ENCODE assay signal across 8 mouse cellular contexts in genomic region chr7:56018972-56019929, GRCm38 (mm10). TPM values are rescaled to one million over a fixed set of nuclear protein-coding genes. Genes with fewer than 3 reads are reported as not detected.
DNase-seq lines count a peak whose midpoint lies in the region; ATAC-seq and TF ChIP-seq lines count a peak whose summit lies in the region.

No protein-coding gene starts in this region.

- dilution Hi-C loops in CH12.LX (cut with MboI; ENCODE audit: extremely low pct_ligation_motif_present, extremely low pct_unique_long_range_greater_than_20kb, low sequenced_read_pairs), result no loop called here

- H3K36me3 ChIP-seq in CH12.LX (replicated peaks in 1 of 2; ENCODE audit: control insufficient read depth in 1 of 2, insufficient read depth in 1 of 2, low read length in 1 of 2), result no peaks in the 10 kb centered on the region
- H3K36me3 ChIP-seq in heart, embryonic 13.5 days, result no peaks in the 10 kb centered on the region
- no peaks in the 10 kb centered on the region for H3K36me3 ChIP-seq in kidney, postnatal 0 days (ENCODE audit: insufficient read depth, low read length)
- no peaks in the 10 kb centered on the region for H3K36me3 ChIP-seq in liver, embryonic 12.5 days
- no peaks in the 10 kb centered on the region for H3K36me3 ChIP-seq in stomach, embryonic 14.5 days (ENCODE audit: control insufficient read depth, insufficient read depth, low read length)

- peak overlapping the region; percentile 48 for H3K4me2 ChIP-seq in CH12.LX (ENCODE audit: insufficient read depth, low read depth, poor library complexity, severe bottlenecking)
- H3K4me2 ChIP-seq in heart, embryonic 13.5 days, result peak overlapping the region; percentile 90
- H3K4me2 ChIP-seq in kidney, postnatal 0 days (ENCODE audit: low read length), result peak overlapping the region; percentile 91
- peak overlapping the region; percentile 91 for H3K4me2 ChIP-seq in liver, embryonic 12.5 days
- H3K4me2 ChIP-seq in stomach, embryonic 14.5 days (replicated peaks; ENCODE audit: low read depth, low read length), result peak overlapping the region; percentile 65

- peak; percentile 60 for ATAC-seq in erythroid progenitor cell, adult 5-6 weeks (replicated peaks; ENCODE audit: low FRiP score, poor library complexity, severe bottlenecking)
- ATAC-seq in heart, embryonic 13.5 days (ENCODE audit: extremely low read depth, insufficient number of reproducible peaks, low FRiP score, low TSS enrichment), result peak; percentile 84
- ATAC-seq in kidney, postnatal 0 days (replicated peaks; ENCODE audit: low FRiP score, low read depth), result peak; percentile 93
- peak; percentile 75 for ATAC-seq in liver, embryonic 12.5 days
- ATAC-seq in stomach, embryonic 14.5 days (ENCODE audit: insufficient number of reproducible peaks, insufficient read depth, low FRiP score, low read depth), result peak; percentile 93

- no peak for TF ChIP-seq RAD21 in CH12.LX (IDR thresholded peaks at IDR 0.05; ENCODE audit: low read depth, low read length)

- peaks cover 6% of the 10 kb centered on the region for H3K9me3 ChIP-seq in CH12.LX (replicated peaks; ENCODE audit: low read length)
- no peaks in the 10 kb centered on the region for H3K9me3 ChIP-seq in heart, embryonic 13.5 days
- H3K9me3 ChIP-seq in kidney, postnatal 0 days (replicated peaks; ENCODE audit: low read length), result no peaks in the 10 kb centered on the region
- no peaks in the 10 kb centered on the region for H3K9me3 ChIP-seq in liver, embryonic 12.5 days (replicated peaks)
- no peaks in the 10 kb centered on the region for H3K9me3 ChIP-seq in stomach, embryonic 14.5 days (ENCODE audit: control insufficient read depth, low read depth, low read length)

- no peak overlapping the region for H3K27ac ChIP-seq in CH12.LX (ENCODE audit: insufficient read depth, low read depth)
- H3K27ac ChIP-seq in brown adipose tissue, adult 24 weeks (replicated peaks; ENCODE audit: low read depth, low read length), result no peak overlapping the region
- peak overlapping the region; percentile 53 for H3K27ac ChIP-seq in heart, embryonic 13.5 days (replicated peaks)
- no peak overlapping the region for H3K27ac ChIP-seq in kidney, postnatal 0 days
- H3K27ac ChIP-seq in liver, embryonic 12.5 days, result peak overlapping the region; percentile 99
- H3K27ac ChIP-seq in stomach, embryonic 14.5 days (ENCODE audit: low read length), result peak overlapping the region; percentile 48; the same call in 1 of the 2 replicates

- H3K4me3 ChIP-seq in CH12.LX (replicated peaks in 1 of 3; ENCODE audit: low read depth in 2 of 3, low read length in 2 of 3, poor library complexity in 1 of 3), result peak overlapping the region; percentile 51 to 71 (median 66)
- peak overlapping the region; percentile 89 for H3K4me3 ChIP-seq in brown adipose tissue, adult 24 weeks (ENCODE audit: insufficient read depth, low read depth, low read length)
- peak overlapping the region; percentile 89 for H3K4me3 ChIP-seq in heart, embryonic 13.5 days
- peak overlapping the region; percentile 73 for H3K4me3 ChIP-seq in kidney, postnatal 0 days (replicated peaks; ENCODE audit: low read depth, low read length)
- peak overlapping the region; percentile 93 for H3K4me3 ChIP-seq in liver, embryonic 12.5 days
- H3K4me3 ChIP-seq in stomach, embryonic 14.5 days (ENCODE audit: low read depth, low read length), result peak overlapping the region; percentile 76

- peak; percentile 15 for DNase-seq in CH12.LX (ENCODE audit: extremely low read depth)
- peak; percentile 87 for DNase-seq in kidney, postnatal 0 days (ENCODE audit: low spot score)
- peak; percentile 40 for DNase-seq in naive thymus-derived CD4-positive, alpha-beta T cell, adult 2 months (ENCODE audit: low read depth)

- H3K27me3 ChIP-seq in CH12.LX (replicated peaks), result peaks cover 3% of the 10 kb centered on the region
- H3K27me3 ChIP-seq in heart, embryonic 13.5 days (replicated peaks), result no peaks in the 10 kb centered on the region
- no peaks in the 10 kb centered on the region for H3K27me3 ChIP-seq in kidney, postnatal 0 days (ENCODE audit: insufficient read depth, low read length)
- H3K27me3 ChIP-seq in liver, embryonic 12.5 days (replicated peaks), result no peaks in the 10 kb centered on the region
- H3K27me3 ChIP-seq in stomach, embryonic 14.5 days (ENCODE audit: control insufficient read depth, insufficient read depth, low read length), result no peaks in the 10 kb centered on the region

- no peak for TF ChIP-seq EP300 in CH12.LX (IDR thresholded peaks at IDR 0.05; ENCODE audit: low read length)

- no peaks in the 10 kb centered on the region for H3K79me2 ChIP-seq in CH12.LX (replicated peaks; ENCODE audit: control insufficient read depth, extremely low read depth, insufficient read depth, poor library complexity, severe bottlenecking)

- in situ Hi-C loops in CH12.LX (cut with MboI; ENCODE audit: low pct_ligation_motif_present, low pct_unique_long_range_greater_than_20kb, low sequenced_read_pairs), result no loop called here

- peaks cover 0 to 7% of the 10 kb centered on the region in 2 experiments; a peak in 2 of 4 replicates for H3K4me1 ChIP-seq in CH12.LX (ENCODE audit: control insufficient read depth in 1 of 2, insufficient read depth in 2 of 2)
- H3K4me1 ChIP-seq in brown adipose tissue, adult 24 weeks (ENCODE audit: control insufficient read depth, insufficient read depth, insufficient read length, low read length), result no peaks in the 10 kb centered on the region
- H3K4me1 ChIP-seq in heart, embryonic 13.5 days, result peaks cover 12% of the 10 kb centered on the region
- no peaks in the 10 kb centered on the region for H3K4me1 ChIP-seq in kidney, postnatal 0 days (replicated peaks; ENCODE audit: insufficient read depth, low read length)
- peaks cover 73% of the 10 kb centered on the region for H3K4me1 ChIP-seq in liver, embryonic 12.5 days
- 0 out of 2 replicates have a peak, but pooled peaks cover 8% of the 10 kb centered on the region for H3K4me1 ChIP-seq in stomach, embryonic 14.5 days (ENCODE audit: control insufficient read depth, insufficient read depth, low read length)

- TF ChIP-seq POLR2A in CH12.LX (IDR thresholded peaks at IDR 0.05; ENCODE audit: low read depth, low read length), result no peak

- under 1% methylated on average over 71 of the region's 71 CpGs for WGBS in heart, embryonic 13.5 days
- WGBS in kidney, postnatal 0 days, result under 1% methylated on average over 67 of the region's 71 CpGs
- WGBS in liver, embryonic 12.5 days (ENCODE audit: insufficient replicate concordance), result 1% methylated on average over 68 of the region's 71 CpGs
- WGBS in stomach, embryonic 14.5 days, result under 1% methylated on average over 59 of the region's 71 CpGs

- no peak overlapping the region for H3K9ac ChIP-seq in CH12.LX (ENCODE audit: insufficient read depth, low read depth)
- H3K9ac ChIP-seq in heart, embryonic 13.5 days, result peak overlapping the region; percentile 90
- H3K9ac ChIP-seq in kidney, postnatal 0 days (ENCODE audit: low read depth, low read length), result peak overlapping the region; percentile 74
- H3K9ac ChIP-seq in liver, embryonic 12.5 days, result peak overlapping the region; percentile 97
- H3K9ac ChIP-seq in stomach, embryonic 14.5 days (replicated peaks; ENCODE audit: low read depth, low read length), result peak overlapping the region; percentile 73

- TF ChIP-seq CTCF in CH12.LX (conservative IDR thresholded peaks at IDR 0.05 in 1 of 2, IDR thresholded peaks at IDR 0.05 in 1 of 2; ENCODE audit: low read depth in 2 of 2, low read length in 2 of 2), result no peak
- no peak for TF ChIP-seq CTCF in kidney, postnatal 0 days (IDR thresholded peaks at IDR 0.05; ENCODE audit: low read depth)

RNA-seq across cellular contexts. Expression of gene Nipa1, which starts 0.5 kb away (rescaled TPM):
- 0.25 and 0.38 TPM in 2 replicates for total RNA-seq in CH12.LX (2012; rRNA removed)
- total RNA-seq in CH12.LX (2014; rRNA removed), result 0.86 and 1.0 TPM in 2 replicates
- polyA plus RNA-seq in CH12.LX (2012; ENCODE audit: insufficient read length, low read depth), result 0.96 and 1.3 TPM in 2 replicates
- polyA plus RNA-seq in brown adipose tissue, adult 24 weeks (2012; ENCODE audit: insufficient read depth, insufficient read length, missing spikeins), result 3.6 and 5.5 TPM in 2 replicates
- total RNA-seq in erythroid progenitor cell, adult 5-6 weeks (2015; ENCODE audit: low replicate concordance), result 35.0 and 46.1 TPM in 2 replicates
- total RNA-seq in erythroid progenitor cell, adult 5-6 weeks (2017; ENCODE audit: low replicate concordance), result 39.1 and 52.6 TPM in 2 replicates
- polyA plus RNA-seq in heart, embryonic 13.5 days (2015; fragmentation: Nextera tagmentation; extraction: Ambion mirVana), result 3.6 and 4.6 TPM in 2 replicates
- polyA plus RNA-seq in kidney, postnatal 0 days (2015; fragmentation: Nextera tagmentation; extraction: Ambion mirVana), result 3.6 and 4.7 TPM in 2 replicates
- polyA plus RNA-seq in liver, embryonic 12.5 days (2016; fragmentation: Nextera tagmentation; extraction: Ambion mirVana), result 17.7 and 20.6 TPM in 2 replicates
- polyA plus RNA-seq in stomach, embryonic 14.5 days (2014; fragmentation: Nextera tagmentation; extraction: Ambion mirVana), result 6.2 and 7.1 TPM in 2 replicates

RNA-seq across cellular contexts. Expression of gene Herc2, which starts 30.7 kb away (rescaled TPM):
- total RNA-seq in CH12.LX (2012; rRNA removed), result 15.9 and 18.2 TPM in 2 replicates
- total RNA-seq in CH12.LX (2014; rRNA removed), result 9.4 and 9.7 TPM in 2 replicates
- 22.8 and 27.6 TPM in 2 replicates for polyA plus RNA-seq in CH12.LX (2012; ENCODE audit: insufficient read length, low read depth)
- 13.0 and 21.0 TPM in 2 replicates for polyA plus RNA-seq in brown adipose tissue, adult 24 weeks (2012; ENCODE audit: insufficient read depth, insufficient read length, missing spikeins)
- 39.0 and 65.6 TPM in 2 replicates for total RNA-seq in erythroid progenitor cell, adult 5-6 weeks (2015; ENCODE audit: low replicate concordance)
- total RNA-seq in erythroid progenitor cell, adult 5-6 weeks (2017; ENCODE audit: low replicate concordance), result 173 and 232 TPM in 2 replicates
- polyA plus RNA-seq in heart, embryonic 13.5 days (2015; fragmentation: Nextera tagmentation; extraction: Ambion mirVana), result 14.3 and 15.8 TPM in 2 replicates
- polyA plus RNA-seq in kidney, postnatal 0 days (2015; fragmentation: Nextera tagmentation; extraction: Ambion mirVana), result 15.6 and 18.5 TPM in 2 replicates
- 16.8 and 21.4 TPM in 2 replicates for polyA plus RNA-seq in liver, embryonic 12.5 days (2016; fragmentation: Nextera tagmentation; extraction: Ambion mirVana)
- polyA plus RNA-seq in stomach, embryonic 14.5 days (2014; fragmentation: Nextera tagmentation; extraction: Ambion mirVana), result 31.1 and 35.0 TPM in 2 replicates

RNA-seq across cellular contexts. Expression of gene Nipa2, which starts 57.0 kb away (rescaled TPM):
- 24.4 and 34.0 TPM in 2 replicates for total RNA-seq in CH12.LX (2012; rRNA removed)
- 50.4 and 61.4 TPM in 2 replicates for total RNA-seq in CH12.LX (2014; rRNA removed)
- 44.0 and 45.2 TPM in 2 replicates for polyA plus RNA-seq in CH12.LX (2012; ENCODE audit: insufficient read length, low read depth)
- polyA plus RNA-seq in brown adipose tissue, adult 24 weeks (2012; ENCODE audit: insufficient read depth, insufficient read length, missing spikeins), result 19.3 and 20.0 TPM in 2 replicates
- 35.0 and 67.9 TPM in 2 replicates for total RNA-seq in erythroid progenitor cell, adult 5-6 weeks (2015; ENCODE audit: low replicate concordance)
- 38.0 and 47.7 TPM in 2 replicates for total RNA-seq in erythroid progenitor cell, adult 5-6 weeks (2017; ENCODE audit: low replicate concordance)
- 35.3 and 36.2 TPM in 2 replicates for polyA plus RNA-seq in heart, embryonic 13.5 days (2015; fragmentation: Nextera tagmentation; extraction: Ambion mirVana)
- 41.6 and 43.4 TPM in 2 replicates for polyA plus RNA-seq in kidney, postnatal 0 days (2015; fragmentation: Nextera tagmentation; extraction: Ambion mirVana)
- polyA plus RNA-seq in liver, embryonic 12.5 days (2016; fragmentation: Nextera tagmentation; extraction: Ambion mirVana), result 34.9 and 37.5 TPM in 2 replicates
- 53.2 and 58.7 TPM in 2 replicates for polyA plus RNA-seq in stomach, embryonic 14.5 days (2014; fragmentation: Nextera tagmentation; extraction: Ambion mirVana)

Comparison
In these comparisons a context has a peak if more than half of its experiments do, and no peak if none do; other contexts are left out.
1. DNase-seq: peak in every context shown above with its lines; median percentile 87 in kidney, postnatal 0 days; 40 in naive thymus-derived CD4-positive, alpha-beta T cell, adult 2 months; 15 in CH12.LX.
2. H3K27ac ChIP-seq: peak in heart, embryonic 13.5 days (single experiment), liver, embryonic 12.5 days (single experiment) and stomach, embryonic 14.5 days (single experiment); none in CH12.LX (single experiment), brown adipose tissue, adult 24 weeks (single experiment) and kidney, postnatal 0 days (single experiment).
3. Peak in every context shown above with its lines, with median percentiles within 50 percentile points of each other: H3K4me2 ChIP-seq, H3K4me3 ChIP-seq and ATAC-seq.